ENCODE assay signal across 8 mouse cellular contexts in the genomic region with DNA sequence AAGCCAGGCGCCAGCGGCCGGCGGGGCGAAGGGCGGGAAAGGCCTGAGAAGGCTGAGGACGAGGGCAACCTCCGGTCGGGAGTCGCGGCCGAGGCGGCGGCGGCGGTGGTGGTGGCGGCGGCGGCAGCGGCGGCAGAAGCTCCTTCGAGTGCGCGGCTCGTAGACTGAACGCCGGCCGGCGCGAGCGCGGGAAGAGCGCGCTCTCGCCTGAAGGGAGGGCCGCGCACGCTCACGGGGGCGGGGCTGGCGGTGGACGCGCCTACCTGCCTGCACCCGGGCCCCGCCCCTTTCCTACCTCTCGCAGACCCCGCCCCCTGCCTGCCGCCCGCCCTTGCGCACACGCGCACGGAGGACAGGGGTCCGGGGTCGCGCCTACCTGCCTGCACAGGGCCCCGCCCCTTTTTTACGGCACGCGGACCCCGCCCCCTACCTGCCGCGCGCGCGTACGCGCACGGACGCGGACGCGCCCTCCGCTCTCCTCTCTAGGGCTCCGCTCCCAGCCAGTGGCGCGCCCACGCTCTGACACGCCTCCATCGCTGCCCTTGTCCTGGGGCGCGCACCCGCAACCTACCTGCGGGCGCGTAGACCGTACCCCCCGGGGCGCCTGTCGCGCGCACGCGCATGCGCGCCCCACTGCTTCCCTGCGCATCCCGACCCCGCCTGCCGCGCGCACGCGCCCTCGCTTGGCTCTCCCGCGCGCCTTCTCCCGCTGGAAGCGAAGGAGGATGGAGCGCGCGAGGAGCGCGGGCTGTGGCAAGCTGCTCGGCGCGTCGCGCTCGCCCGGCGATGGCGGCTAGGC. TPM values are rescaled to one million over a fixed set of nuclear protein-coding genes. Genes with fewer than 3 reads are reported as not detected.
DNase-seq lines count a peak whose midpoint lies in the region; ATAC-seq and TF ChIP-seq lines count a peak whose summit lies in the region.

No protein-coding gene starts in this region.

- H3K9me3 ChIP-seq in E14TG2a.4 (ENCODE audit: low read length): no peaks in the 10 kb centered on the region
- H3K9me3 ChIP-seq in liver, postnatal 0 days (ENCODE audit: low read length): no peaks in the 10 kb centered on the region

- 3% methylated on average over 80 of the region's 124 CpGs for WGBS in liver, postnatal 0 days (ENCODE audit: insufficient replicate concordance)

- no peak for TF ChIP-seq EP300 in liver, postnatal 0 days (IDR thresholded peaks at IDR 0.05; ENCODE audit: low read depth)

- H3K4me3 ChIP-seq in E14TG2a.4 (replicated peaks; ENCODE audit: low read length): peak overlapping the region; percentile 97
- H3K4me3 ChIP-seq in embryonic fibroblast, embryonic 13.5 days (ENCODE audit: insufficient read depth, low read length): peak overlapping the region; percentile 55
- H3K4me3 ChIP-seq in liver, postnatal 0 days (ENCODE audit: low read depth, low read length): peak overlapping the region; percentile 56

- H3K27ac ChIP-seq in embryonic fibroblast, embryonic 13.5 days (ENCODE audit: insufficient read depth, low read length): no peak overlapping the region
- no peak overlapping the region for H3K27ac ChIP-seq in liver, postnatal 0 days (ENCODE audit: low read depth)

- peaks cover 4% of the 10 kb centered on the region; the same call in 1 of the 2 replicates for H3K27me3 ChIP-seq in E14TG2a.4 (ENCODE audit: insufficient read depth, low read length)
- peaks cover 27% of the 10 kb centered on the region for H3K27me3 ChIP-seq in liver, postnatal 0 days (ENCODE audit: insufficient read depth, low read length)

- no peak for TF ChIP-seq CTCF in E14TG2a.4 (conservative IDR thresholded peaks at IDR 0.05; ENCODE audit: low read length)
- no peak for TF ChIP-seq CTCF in brain, embryonic 14.5 days (IDR thresholded peaks at IDR 0.05; ENCODE audit: borderline replicate concordance, extremely low read depth, insufficient read depth, insufficient read length)
- TF ChIP-seq CTCF in embryonic fibroblast, embryonic 13.5 days (IDR thresholded peaks at IDR 0.05; ENCODE audit: borderline replicate concordance, insufficient read depth, low read length): no peak
- TF ChIP-seq CTCF in liver, postnatal 0 days (IDR thresholded peaks at IDR 0.05; ENCODE audit: low read depth): no peak

- peak; percentile 88 for ATAC-seq in liver, postnatal 0 days

- peak; percentile 91 for TF ChIP-seq POLR2A in brain, embryonic 14.5 days (IDR thresholded peaks at IDR 0.05; ENCODE audit: borderline replicate concordance, extremely low read depth, insufficient read depth, insufficient read length, poor library complexity, severe bottlenecking)
- no peak for TF ChIP-seq POLR2A in embryonic fibroblast, embryonic 13.5 days (IDR thresholded peaks at IDR 0.05; ENCODE audit: low read depth, low read length)

- DNase-seq in brain, embryonic 14.5 days (ENCODE audit: low read depth): peak; percentile 98
- peak; percentile 22 for DNase-seq in heart, postnatal 4 days
- peak; percentile 85 to 86 for DNase-seq in layer of hippocampus, adult 8-10 months (ENCODE audit: low spot score in 2 of 2)
- peak; percentile 66 for DNase-seq in liver, postnatal 0 days
- DNase-seq in ovary, postnatal 10 days (ENCODE audit: low spot score): peak; percentile 10
- DNase-seq in urinary bladder, adult 18-20 months (ENCODE audit: low spot score in 2 of 2): peak; percentile 64 to 76

- H3K36me3 ChIP-seq in E14TG2a.4 (ENCODE audit: insufficient read depth, low read length): no peaks in the 10 kb centered on the region
- no peaks in the 10 kb centered on the region for H3K36me3 ChIP-seq in liver, postnatal 0 days (replicated peaks; ENCODE audit: insufficient read depth, low read length)

- no peak overlapping the region for H3K9ac ChIP-seq in liver, postnatal 0 days (replicated peaks)

- H3K4me2 ChIP-seq in liver, postnatal 0 days (ENCODE audit: low read depth, low read length): peak overlapping the region; percentile 82

- H3K4me1 ChIP-seq in E14TG2a.4 (replicated peaks; ENCODE audit: low read depth, low read length): peaks cover 25% of the 10 kb centered on the region
- no peaks in the 10 kb centered on the region; the same call in 1 of the 2 replicates for H3K4me1 ChIP-seq in embryonic fibroblast, embryonic 13.5 days (ENCODE audit: control insufficient read depth, insufficient read depth, low read length)
- peaks cover 14% of the 10 kb centered on the region for H3K4me1 ChIP-seq in liver, postnatal 0 days (ENCODE audit: insufficient read depth)

RNA-seq across cellular contexts. Expression of gene Phyhipl, which starts 56.4 kb away (rescaled TPM):
- polyA plus RNA-seq in brain, embryonic 14.5 days (2012; rRNA removed): 51.9 and 102 TPM in 2 replicates
- polyA plus RNA-seq in embryonic fibroblast, embryonic 13.5 days (2011; ENCODE audit: insufficient read length, low read depth, missing spikeins): 0.63 TPM in 1 of 2 replicates, not detected in the other
- under 1 TPM; 0.29 to 0.74 TPM for total RNA-seq in heart, postnatal 4 days (2021)
- total RNA-seq in layer of hippocampus, adult 8-10 months (2022): 100 to 1,000 TPM; 174 to 208 (median 192) TPM
- polyA plus RNA-seq in liver, postnatal 0 days (2015; fragmentation: Nextera tagmentation; extraction: Ambion mirVana): 0.07 TPM in 1 of 2 replicates, not detected in the other

Comparison
In these comparisons a context has a peak if more than half of its experiments do, and no peak if none do; other contexts are left out.
1. DNase-seq: peak in every context shown above with its lines; median percentile 98 in brain, embryonic 14.5 days; 86 in layer of hippocampus, adult 8-10 months; 70 in urinary bladder, adult 18-20 months; 66 in liver, postnatal 0 days; 22 in heart, postnatal 4 days; 10 in ovary, postnatal 10 days.
2. RNA of gene Phyhipl, which starts 56.4 kb away (polyA plus RNA-seq): 51.9 to 102 TPM in brain, embryonic 14.5 days; 0.63 TPM in embryonic fibroblast, embryonic 13.5 days and 0.07 TPM in liver, postnatal 0 days; every median in the first group is over 10 times any median in the second.
3. Peak in every context shown above with its lines, with median percentiles within 50 percentile points of each other: H3K4me3 ChIP-seq.